In the genomic region with DNA sequence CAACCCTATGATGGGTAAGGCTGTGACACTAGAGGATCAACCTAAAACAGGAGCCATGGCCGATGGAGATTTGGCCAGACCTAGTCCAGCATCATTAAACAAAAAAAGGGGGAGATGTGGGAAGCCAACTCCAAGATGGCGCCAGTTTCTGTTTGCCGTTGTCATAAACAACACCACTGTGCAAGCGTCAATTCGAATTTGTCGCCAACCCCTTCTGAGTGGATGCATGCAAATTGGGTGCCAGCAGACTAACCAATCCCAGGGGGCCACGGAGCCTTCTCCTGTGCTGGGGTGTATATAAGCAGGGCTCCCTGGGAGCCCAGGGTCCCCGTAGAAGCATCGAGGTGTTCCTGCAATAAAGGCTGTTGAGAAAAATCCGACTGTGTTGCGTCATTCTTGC, we compare ENCODE assay signal across 18 mouse cellular contexts.
DNase-seq lines count a peak whose midpoint lies in the region; ATAC-seq lines count a peak whose summit lies in the region.
"Had no signal": no experiment of that assay in that cellular context is flagged by ENCODE, and none has a peak within 500 bp of the region (broad histone marks: within the 10 kb centered on the region; RNA-seq: fewer than 3 reads in every experiment).

No protein-coding gene starts in this region.

- 81% methylated on average over 11 of the region's 11 CpGs for WGBS in heart, embryonic 12.5 days

- H3K4me1 ChIP-seq in heart, embryonic 12.5 days (replicated peaks), result no peaks in the 10 kb centered on the region

- no peak overlapping the region for H3K27ac ChIP-seq in heart, embryonic 12.5 days (ENCODE audit: poor library complexity, severe bottlenecking)

- DNase-seq in heart, adult 11 months, result peak; percentile 84
- DNase-seq: adrenal gland, adult 2 months; adrenal gland, adult 8-10 months; adrenal gland, postnatal 10 days; adrenal gland, postnatal 14 days; adrenal gland, postnatal 25 days; adrenal gland, postnatal 36 days; B cell, adult 2 months; cerebellum, adult 11 months; cerebellum, adult 11-12 months; cerebellum, adult 18-20 months; cerebellum, adult 2 months had no signal

- ATAC-seq in heart, embryonic 12.5 days (ENCODE audit: insufficient number of reproducible peaks, low FRiP score), result no peak
- ATAC-seq: activated CD4-positive, CD25-positive, alpha-beta regulatory T cell, adult 4 months; CD4-positive, CD25-positive, alpha-beta regulatory T cell, adult 4 months; Patski had no signal

- H3K27me3 ChIP-seq in heart, embryonic 12.5 days (replicated peaks), result no peaks in the 10 kb centered on the region
- H3K27me3 ChIP-seq: CH12.LX, Patski had no signal

- no peaks in the 10 kb centered on the region for H3K9me3 ChIP-seq in heart, embryonic 12.5 days (replicated peaks)

- no peaks in the 10 kb centered on the region for H3K36me3 ChIP-seq in heart, embryonic 12.5 days
- H3K36me3 ChIP-seq: G1E had no signal

- no peak overlapping the region for H3K4me3 ChIP-seq in heart, embryonic 12.5 days

- H3K4me2 ChIP-seq in heart, embryonic 12.5 days, result no peak overlapping the region

- no peak overlapping the region for H3K9ac ChIP-seq in heart, embryonic 12.5 days
